Mouse (Mus musculus): ENCODE data around the gene Lmod2. TPM values are rescaled to one million over a fixed set of nuclear protein-coding genes. Genes with fewer than 3 reads are reported as not detected.

The Lmod2 gene
- polyA plus RNA-seq, 2 experiments from 2014 or later = not detected

GRCm38 (mm10) chr6:24642960-24643359 lies 45.4 kb downstream of the Lmod2 start:
- no peak for ATAC-seq

DNA sequence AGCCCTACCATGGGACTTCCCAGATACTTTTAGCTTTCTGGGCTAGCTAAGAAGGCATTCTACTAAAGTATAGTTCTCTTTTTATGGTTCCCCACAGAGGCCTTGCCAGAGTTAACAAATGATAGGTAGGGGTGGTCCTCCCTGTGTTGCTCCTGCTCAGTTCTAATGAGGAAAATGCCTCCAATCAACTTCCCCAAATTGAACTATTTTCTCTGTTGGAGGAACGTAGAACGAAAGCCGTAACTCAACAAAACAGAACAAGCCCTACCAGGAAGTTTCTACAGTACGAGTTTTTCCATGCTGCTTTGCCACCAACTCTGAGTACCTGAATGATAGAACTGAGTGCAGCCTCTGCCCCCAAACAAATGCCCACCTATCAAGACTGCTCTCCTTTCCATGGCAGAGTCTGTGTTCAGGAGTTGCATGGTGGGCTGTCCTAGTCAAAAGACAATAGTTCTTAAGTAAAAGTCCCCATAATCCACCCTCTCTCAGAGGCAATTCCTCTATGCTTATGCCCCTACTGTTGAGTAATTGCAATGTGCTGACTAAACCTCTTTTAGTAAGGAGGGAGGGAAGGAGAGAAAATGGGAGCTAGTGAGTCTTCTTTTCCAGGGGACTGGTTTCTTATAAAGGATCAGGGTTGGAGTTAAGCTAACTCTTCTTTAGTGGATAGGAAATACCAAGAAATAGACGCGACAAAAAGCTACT lies 47.9 kb downstream of the Lmod2 start:
- no peak for ATAC-seq

GRCm38 (mm10) chr6:24647103-24647691 lies 49.6 kb downstream of the Lmod2 start:
- no peak for ATAC-seq

GRCm38 (mm10) chr6:24648403-24648802 lies 50.8 kb downstream of the Lmod2 start:
- no peak for ATAC-seq

- no peak for ATAC-seq
These were observed 53.2 kb downstream of the Lmod2 start for GRCm38 (mm10) chr6:24650719-24651118.

- no peak for ATAC-seq
These were observed 54.0 kb downstream of the Lmod2 start for GRCm38 (mm10) chr6:24651538-24651937.

Other genes starting within 250 kb of the Lmod2 start
- not detected for gene Iqub, start 82.7 kb upstream of the Lmod2 start, polyA plus RNA-seq (2017; shearing (Covaris generic))
- 100 to 1,000 TPM; 157 to 216 TPM for gene Ndufa5, start 69.7 kb upstream of the Lmod2 start, polyA plus RNA-seq (2017; shearing (Covaris generic))
- not detected for gene Asb15, start 69.6 kb upstream of the Lmod2 start, polyA plus RNA-seq (2017; shearing (Covaris generic))
- gene Wasl, start 67.2 kb downstream of the Lmod2 start, polyA plus RNA-seq (2017; shearing (Covaris generic)) = 10 to 100 TPM; 11.3 to 15.0 TPM
- not detected for gene Hyal6, start 135.5 kb downstream of the Lmod2 start, polyA plus RNA-seq (2017; shearing (Covaris generic))
- gene Hyal4, start 150.6 kb downstream of the Lmod2 start, polyA plus RNA-seq (2017; shearing (Covaris generic)) = under 1 TPM in 1 of 2 experiments, not detected in 1; 0.09 TPM
- not detected for gene Spam1, start 193.4 kb downstream of the Lmod2 start, polyA plus RNA-seq (2017; shearing (Covaris generic))

Measured in CD4-positive, CD25-positive, alpha-beta regulatory T cell, adult 4 months (primary cell).